Mouse (Mus musculus) right cerebral cortex, adult 18-20 months (tissue): ENCODE measurements at regions not wholly inside any gene's neighbourhood (a gene's known extent, or its start where the extent isn't known, plus 50 kb on each side); places are given as distances from the start of the nearest gene placed in this dataset.

Experiments
- DNase-seq: peaks from one replicate; pipeline ENCODE4 v3.0.0; 2022; ENCODE audit warnings: mixed read lengths

- DNase-seq: no peak
Measured at GRCm38 (mm10) chr6:97741427-97741826, 65.4 kb upstream of the Mitf start.

- DNase-seq: no peak
Measured at GRCm38 (mm10) chr6:97740851-97741201, 66.0 kb upstream of the Mitf start.

GRCm38 (mm10) chr6:97740107-97740850 is 66.6 kb upstream of the Mitf start:
- peak; percentile 46 for DNase-seq

- DNase-seq: no peak
Measured at GRCm38 (mm10) chr6:97738846-97739245, 68.0 kb upstream of the Mitf start.

GRCm38 (mm10) chr6:97730835-97731234 is 76.0 kb upstream of the Mitf start:
- no peak for DNase-seq

- DNase-seq: no peak
Measured at GRCm38 (mm10) chr6:97718184-97718910, 88.5 kb upstream of the Mitf start.

- no peak for DNase-seq
Measured at GRCm38 (mm10) chr6:97707401-97707800, 90.1 kb upstream of the Frmd4b start.

GRCm38 (mm10) chr6:97704361-97704760 is 87.0 kb upstream of the Frmd4b start:
- no peak for DNase-seq

- DNase-seq: no peak
Measured at GRCm38 (mm10) chr6:97699752-97700098, 82.4 kb upstream of the Frmd4b start.

GRCm38 (mm10) chr6:97699054-97699751 is 81.9 kb upstream of the Frmd4b start:
- DNase-seq: no peak

- no peak for DNase-seq
Measured at GRCm38 (mm10) chr6:97693281-97693680, 75.9 kb upstream of the Frmd4b start.

GRCm38 (mm10) chr6:97691136-97691535 is 73.8 kb upstream of the Frmd4b start:
- no peak for DNase-seq

- peak; percentile 2 for DNase-seq
Measured at GRCm38 (mm10) chr6:97684335-97684734, 67.0 kb upstream of the Frmd4b start.

GRCm38 (mm10) chr6:97682213-97682612 is 64.9 kb upstream of the Frmd4b start:
- DNase-seq: no peak

GRCm38 (mm10) chr6:97675181-97675756 is 57.9 kb upstream of the Frmd4b start:
- peak; percentile 5 for DNase-seq

- DNase-seq: no peak
Measured at GRCm38 (mm10) chr6:97666818-97667629, 49.7 kb upstream of the Frmd4b start.
